Mouse (Mus musculus) midbrain, embryonic 14.5 days (tissue): ENCODE results near the gene Ccl26. TPM values are rescaled to one million over a fixed set of nuclear protein-coding genes. Genes with fewer than 3 reads are reported as not detected.
"Not testable (repeated sequence)": the region's sequence is repeated elsewhere in the genome, so short reads cannot be mapped to it uniquely, and the experiment has no call there.

ENCODE experiments used
- ATAC-seq: fragments of 200-750 bp; cut with Nextera tagmentation; 2 replicates; pipeline ENCODE4 v1.8.0; 2017; ENCODE audit warnings: moderate number of reproducible peaks, moderate library complexity; ENCODE audit not compliant: low FRiP score, low TSS enrichment
- DNase-seq: peaks from one replicate; pipeline ENCODE4 v3.0.0-alpha.2; 2015
- H3K27ac ChIP-seq: fragments of 300-500 bp; sonication (generic); replicated peaks from 2 replicates; pipeline ENCODE4 v1.5.1; 2014; ENCODE audit warnings: mild to moderate bottlenecking, low read depth, low read length, moderate library complexity
- H3K27me3 ChIP-seq: fragments of 300-500 bp; sonication (generic); 2 replicates; pipeline ENCODE4 v1.6.1; 2014; ENCODE audit warnings: low read length, control low read depth, mixed read lengths; ENCODE audit not compliant: control insufficient read depth, insufficient read depth
- H3K36me3 ChIP-seq: fragments of 300-500 bp; sonication (generic); 2 replicates; pipeline ENCODE4 v1.6.1; 2014; ENCODE audit warnings: low read length, control low read depth; ENCODE audit not compliant: control insufficient read depth, insufficient read depth
- H3K4me1 ChIP-seq: fragments of 300-500 bp; sonication (generic); 2 replicates; pipeline ENCODE4 v1.6.1; 2014; ENCODE audit warnings: mild to moderate bottlenecking, antibody characterized with exemption, low read length, control low read depth; ENCODE audit not compliant: control insufficient read depth, insufficient read depth
- H3K4me2 ChIP-seq: fragments of 300-500 bp; sonication (generic); 2 replicates; pipeline ENCODE4 v1.6.1; 2014; ENCODE audit warnings: mild to moderate bottlenecking, low read length, moderate library complexity
- H3K4me3 ChIP-seq: fragments of 300-500 bp; sonication (generic); replicated peaks from 2 replicates; pipeline ENCODE4 v1.5.1; 2014; ENCODE audit warnings: low read depth, low read length
- H3K9ac ChIP-seq: fragments of 300-500 bp; sonication (generic); replicated peaks from 2 replicates; pipeline ENCODE4 v1.6.1; 2014; ENCODE audit warnings: mild to moderate bottlenecking, low read length, moderate library complexity
- H3K9me3 ChIP-seq: fragments of 300-500 bp; sonication (generic); 2 replicates; pipeline ENCODE4 v1.6.1; 2016; ENCODE audit warnings: low read length, control low read depth, mixed read lengths; ENCODE audit not compliant: control insufficient read depth
- WGBS: fragments of 180-500 bp; shearing (Covaris S2); extraction: QIAGEN DNeasy Blood & Tissue Kit; methylation state at CpG from one replicate; pipeline ENCODE4 v1.1.7; 2014; 5-methylcytosine and 5-hydroxymethylcytosine counted together
- polyA plus RNA-seq: library from polyadenylated mRNA; unstranded; fragments of >200 nt; fragmentation: Nextera tagmentation; extraction: Ambion mirVana; gene quantifications from 2 replicates; pipeline ENCODE4 v1.2.1, GENCODE M21; 2014

The Ccl26 gene
- not detected in 2 replicates for polyA plus RNA-seq

DNA sequence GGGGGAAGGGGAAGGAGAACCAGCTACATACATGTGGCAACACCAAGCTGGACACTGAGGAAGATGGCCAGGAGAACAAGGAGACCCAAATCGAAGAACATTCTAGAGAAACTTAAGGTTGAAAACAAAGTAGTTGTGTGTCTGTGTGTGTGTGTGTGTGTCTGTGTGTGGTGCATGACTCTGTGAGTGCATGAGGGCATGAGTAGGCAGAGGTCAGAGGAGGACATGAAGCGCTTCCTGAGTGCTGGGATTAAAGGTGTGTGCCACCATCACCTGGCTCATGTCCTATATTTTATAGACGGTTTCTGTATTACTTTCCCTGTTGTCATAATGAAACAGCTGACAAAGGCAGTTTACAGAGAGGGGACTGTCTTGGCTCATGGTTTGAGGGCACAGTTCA, at the start of gene Ccl26:
Gene Ccl26, minus strand, starts transcription at position 101 of the 400 bp plus-strand sequence.
- Histone ChIP-seq H3K9ac (no peak within 1 kb of the TSS), H3K4me2 (no peak within 1 kb of the TSS), H3K36me3 (no peaks in the 10 kb centered on the region), H3K27me3 (no peaks in the 10 kb centered on the region), H3K4me1 (no peaks in the 10 kb centered on the region), H3K9me3 (no peaks in the 10 kb centered on the region), H3K4me3 (no peak within 1 kb of the TSS), H3K27ac (no peak within 1 kb of the TSS)
- WGBS = 88% methylated on average over 3 of the region's 3 CpGs
- DNase-seq (no peak), ATAC-seq (no peak)

DNA sequence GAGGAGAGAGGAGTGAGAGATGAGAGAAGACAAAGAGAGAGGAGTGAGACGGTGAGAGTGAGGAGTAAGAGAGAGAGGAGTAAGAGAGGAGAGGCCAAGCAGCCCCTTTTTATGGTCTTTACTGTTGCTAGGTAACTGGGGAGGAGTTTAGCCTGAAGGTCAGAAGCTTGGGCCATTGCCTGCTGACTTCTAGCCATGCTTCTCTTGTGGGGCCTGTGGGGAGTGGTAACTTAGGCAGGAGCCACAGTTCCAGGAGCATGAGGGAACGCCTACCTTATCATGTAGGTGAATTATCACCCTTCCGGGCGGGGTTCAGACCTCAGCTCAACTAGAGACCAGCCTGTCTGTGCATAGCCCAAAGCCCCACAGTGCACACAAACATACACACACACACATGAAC, 46.4 kb upstream of the Ccl26 start:
- no peaks in the 10 kb centered on the region for H3K4me1 ChIP-seq
- H3K27me3 ChIP-seq = no peaks in the 10 kb centered on the region
- H3K4me2 ChIP-seq = no peak overlapping the region
- H3K9ac ChIP-seq = no peak overlapping the region
- DNase-seq (no peak), ATAC-seq (no peak)
- no peak overlapping the region for H3K27ac ChIP-seq
- WGBS = 75% methylated on average over 4 of the region's 4 CpGs
- H3K4me3 ChIP-seq = no peak overlapping the region
- no peaks in the 10 kb centered on the region for H3K36me3 ChIP-seq
- no peaks in the 10 kb centered on the region for H3K9me3 ChIP-seq

- Histone ChIP-seq H3K4me2 (no peak overlapping the region), H3K4me3 (no peak overlapping the region), H3K4me1 (no peaks in the 10 kb centered on the region), H3K27ac (no peak overlapping the region), H3K27me3 (no peaks in the 10 kb centered on the region), H3K9ac (no peak overlapping the region), H3K9me3 (peaks cover 3% of the 10 kb centered on the region; the same call in 1 of the 2 replicates), H3K36me3 (no peaks in the 10 kb centered on the region)
- WGBS = 50% methylated on average over 1 of the region's 1 CpGs
- no peak for DNase-seq
- no peak for ATAC-seq
Observed at GRCm38 (mm10) chr5:135607581-135607980, 44.2 kb upstream of the Ccl26 start.

GRCm38 (mm10) chr5:135606717-135607116, 43.3 kb upstream of the Ccl26 start:
- H3K4me2 ChIP-seq, H3K9ac ChIP-seq, H3K4me1 ChIP-seq, H3K36me3 ChIP-seq, DNase-seq, H3K4me3 ChIP-seq, H3K9me3 ChIP-seq, H3K27me3 ChIP-seq, H3K27ac ChIP-seq, ATAC-seq: not testable (repeated sequence)
- whole genome bisulfite sequencing = no CpG with 5 or more reads among the region's 1 CpGs

DNA sequence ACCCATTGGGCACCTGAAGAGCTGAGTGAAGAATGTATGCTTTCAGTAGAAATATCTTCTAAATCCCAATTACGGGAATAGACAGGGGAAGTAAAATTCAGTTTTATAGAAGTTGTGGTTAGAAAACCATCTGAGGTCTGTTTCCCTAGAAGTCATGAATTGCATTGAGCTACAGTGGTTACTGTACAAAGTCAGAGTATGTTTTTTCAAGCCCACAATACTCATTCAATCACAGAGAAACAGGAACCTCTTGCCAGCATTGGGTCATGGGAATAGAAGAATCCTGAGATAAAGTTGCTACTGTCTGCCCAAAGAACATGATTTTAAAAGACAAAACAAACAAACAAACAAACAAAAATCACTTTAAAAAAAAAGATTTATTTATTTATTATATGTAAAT, 41.3 kb upstream of the Ccl26 start:
- H3K9me3 ChIP-seq = not testable (repeated sequence)
- no CpG with 5 or more reads among the region's 1 CpGs for WGBS

DNA sequence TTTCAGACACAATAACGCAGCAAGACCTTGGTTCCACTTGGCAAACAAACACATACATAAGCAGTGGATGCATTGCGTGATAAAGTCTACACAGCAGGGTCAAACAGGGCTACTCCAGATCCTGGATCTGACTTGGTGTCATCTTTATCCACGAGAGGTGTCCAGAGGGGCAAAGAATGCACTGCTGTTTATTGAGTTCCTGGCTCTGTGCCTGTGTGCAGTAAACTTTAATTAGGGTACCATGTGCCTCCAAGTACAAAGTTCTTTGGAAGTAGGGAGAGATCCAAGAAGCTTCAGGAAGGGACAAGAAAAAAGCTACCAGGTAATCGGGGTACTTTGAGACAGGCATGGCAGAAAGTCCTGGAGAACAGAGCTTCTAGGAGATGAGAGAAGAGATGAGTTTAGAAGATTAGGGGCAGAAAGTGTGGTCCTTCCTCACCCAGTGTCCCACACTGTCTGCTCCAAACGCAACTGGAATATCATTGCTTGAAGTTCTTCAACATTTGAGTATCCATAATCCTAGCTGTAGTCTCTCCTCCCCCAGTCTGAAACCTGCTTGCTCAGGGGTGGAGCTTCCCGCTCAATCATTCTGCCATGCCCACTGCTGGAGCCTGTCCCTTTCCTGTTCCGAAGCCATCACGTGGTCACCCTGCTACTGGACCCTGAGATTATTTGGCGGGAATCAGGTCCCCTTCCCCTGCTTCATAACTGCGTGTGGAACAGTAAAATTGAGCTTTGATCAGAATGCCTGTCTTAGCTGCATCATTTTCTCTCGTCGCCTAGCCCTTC, 26.8 kb upstream of the Ccl26 start:
- H3K4me3 ChIP-seq = no peak overlapping the region
- H3K36me3 ChIP-seq = no peaks in the 10 kb centered on the region
- ATAC-seq = no peak
- WGBS = 80% methylated on average over 10 of the region's 12 CpGs
- no peaks in the 10 kb centered on the region for H3K4me1 ChIP-seq
- DNase-seq = no peak
- H3K4me2 ChIP-seq = no peak overlapping the region
- H3K27ac ChIP-seq = no peak overlapping the region
- no peaks in the 10 kb centered on the region for H3K27me3 ChIP-seq
- no peaks in the 10 kb centered on the region; the same call in 1 of the 2 replicates for H3K9me3 ChIP-seq
- H3K9ac ChIP-seq = no peak overlapping the region

More for the DNA sequence above, 41.3 kb upstream of the Ccl26 start:
- not testable (repeated sequence) for H3K4me1 ChIP-seq, H3K27ac ChIP-seq, H3K4me2 ChIP-seq, H3K4me3 ChIP-seq, H3K9ac ChIP-seq, H3K36me3 ChIP-seq, ATAC-seq, H3K27me3 ChIP-seq, DNase-seq

GRCm38 (mm10) chr5:135587764-135588163, 24.4 kb upstream of the Ccl26 start:
- WGBS = 87% methylated on average over 4 of the region's 4 CpGs
- DNase-seq = no peak
- H3K9ac ChIP-seq = no peak overlapping the region
- no peak overlapping the region for H3K4me3 ChIP-seq
- no peak overlapping the region for H3K4me2 ChIP-seq
- no peaks in the 10 kb centered on the region for H3K4me1 ChIP-seq
- ATAC-seq = no peak
- no peaks in the 10 kb centered on the region for H3K27me3 ChIP-seq
- no peak overlapping the region for H3K27ac ChIP-seq
- no peaks in the 10 kb centered on the region for H3K36me3 ChIP-seq
- no peaks in the 10 kb centered on the region; the same call in 1 of the 2 replicates for H3K9me3 ChIP-seq

DNA sequence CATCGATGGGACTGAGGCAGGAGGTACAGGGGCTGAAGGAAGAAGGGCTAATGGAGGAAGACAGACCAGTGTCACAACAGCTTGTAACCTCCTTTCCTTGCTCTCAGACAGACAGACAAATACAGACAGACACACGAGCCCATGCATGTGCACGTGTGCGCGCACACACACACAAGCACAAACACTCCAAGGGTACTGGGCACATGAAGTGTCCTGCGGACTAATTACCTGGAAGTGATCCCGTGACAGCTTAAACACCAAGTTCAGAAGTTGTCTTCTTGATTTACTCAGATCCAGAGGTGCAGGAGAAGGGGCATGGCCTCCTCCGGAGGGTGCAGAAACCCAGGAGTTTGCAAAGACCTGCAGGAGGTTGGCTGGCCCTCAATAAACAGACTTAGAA, 22.3 kb upstream of the Ccl26 start:
- DNase-seq = no peak
- H3K4me2 ChIP-seq = no peak overlapping the region
- WGBS = 90% methylated on average over 8 of the region's 8 CpGs
- H3K27ac ChIP-seq = no peak overlapping the region
- H3K36me3 ChIP-seq = no peaks in the 10 kb centered on the region
- no peaks in the 10 kb centered on the region for H3K9me3 ChIP-seq
- H3K27me3 ChIP-seq = no peaks in the 10 kb centered on the region
- H3K4me3 ChIP-seq = no peak overlapping the region
- no peak for ATAC-seq
- no peak overlapping the region for H3K9ac ChIP-seq
- H3K4me1 ChIP-seq = no peaks in the 10 kb centered on the region

GRCm38 (mm10) chr5:135582330-135582729, 19.0 kb upstream of the Ccl26 start:
- H3K27ac ChIP-seq = no peak overlapping the region
- H3K4me3 ChIP-seq = no peak overlapping the region
- no peak overlapping the region for H3K9ac ChIP-seq
- H3K4me2 ChIP-seq = no peak overlapping the region
- ATAC-seq (no peak), DNase-seq (no peak)
- WGBS = 82% methylated on average over 4 of the region's 4 CpGs
- no peaks in the 10 kb centered on the region for H3K36me3 ChIP-seq
- H3K27me3 ChIP-seq = no peaks in the 10 kb centered on the region
- H3K9me3 ChIP-seq = no peaks in the 10 kb centered on the region
- H3K4me1 ChIP-seq = no peaks in the 10 kb centered on the region
